Mouse (Mus musculus): ENCODE results near the gene Nos1ap. TPM values are rescaled to one million over a fixed set of nuclear protein-coding genes. Genes with fewer than 3 reads are reported as not detected.

The Nos1ap gene
- polyA plus RNA-seq, 1 experiment from 2014 or later, result 13.0 TPM

GRCm38 (mm10) chr1:170522891-170523290, 66.8 kb downstream of the Nos1ap start:
- H3K27ac ChIP-seq (replicated peaks; ENCODE audit: low read depth, low read length), result no peak overlapping the region
- no peak overlapping the region for H3K9ac ChIP-seq (replicated peaks; ENCODE audit: low read length)
- H3K9me3 ChIP-seq (ENCODE audit: control insufficient read depth, low read length), result no peaks in the 10 kb centered on the region
- H3K4me2 ChIP-seq (ENCODE audit: low read length), result no peak overlapping the region
- H3K27me3 ChIP-seq (ENCODE audit: control insufficient read depth, insufficient read depth, low read length), result no peaks in the 10 kb centered on the region
- no peaks in the 10 kb centered on the region for H3K36me3 ChIP-seq (ENCODE audit: control insufficient read depth, insufficient read depth, low read length)
- 65% methylated on average over 5 of the region's 5 CpGs for WGBS
- H3K4me3 ChIP-seq (replicated peaks; ENCODE audit: low read depth, low read length), result no peak overlapping the region
- no peak for ATAC-seq (ENCODE audit: low FRiP score, low TSS enrichment)
- 0 out of 2 replicates have a peak, but pooled peaks cover 5% of the 10 kb centered on the region for H3K4me1 ChIP-seq (ENCODE audit: control insufficient read depth, insufficient read depth, low read length)
- no peak for DNase-seq

GRCm38 (mm10) chr1:170521520-170522205, 68.0 kb downstream of the Nos1ap start:
- 0 out of 2 replicates have a peak, but pooled peaks cover 5% of the 10 kb centered on the region for H3K4me1 ChIP-seq (ENCODE audit: control insufficient read depth, insufficient read depth, low read length)
- H3K4me2 ChIP-seq (ENCODE audit: low read length), result no peak overlapping the region
- no peak overlapping the region for H3K27ac ChIP-seq (replicated peaks; ENCODE audit: low read depth, low read length)
- ATAC-seq (ENCODE audit: low FRiP score, low TSS enrichment) (no peak), DNase-seq (peak; percentile 14)
- H3K9me3 ChIP-seq (ENCODE audit: control insufficient read depth, low read length), result no peaks in the 10 kb centered on the region
- H3K9ac ChIP-seq (replicated peaks; ENCODE audit: low read length), result no peak overlapping the region
- no peak overlapping the region for H3K4me3 ChIP-seq (replicated peaks; ENCODE audit: low read depth, low read length)
- 42% methylated on average over 6 of the region's 6 CpGs for WGBS
- H3K27me3 ChIP-seq (ENCODE audit: control insufficient read depth, insufficient read depth, low read length), result no peaks in the 10 kb centered on the region
- no peaks in the 10 kb centered on the region for H3K36me3 ChIP-seq (ENCODE audit: control insufficient read depth, insufficient read depth, low read length)

- Histone ChIP-seq H3K36me3 (ENCODE audit: control insufficient read depth, insufficient read depth, low read length) (no peaks in the 10 kb centered on the region), H3K9ac (replicated peaks; ENCODE audit: low read length) (no peak overlapping the region), H3K4me2 (ENCODE audit: low read length) (no peak overlapping the region), H3K4me3 (replicated peaks; ENCODE audit: low read depth, low read length) (no peak overlapping the region), H3K9me3 (ENCODE audit: control insufficient read depth, low read length) (no peaks in the 10 kb centered on the region), H3K4me1 (ENCODE audit: control insufficient read depth, insufficient read depth, low read length) (0 out of 2 replicates have a peak, but pooled peaks cover 5% of the 10 kb centered on the region), H3K27ac (replicated peaks; ENCODE audit: low read depth, low read length) (no peak overlapping the region), H3K27me3 (ENCODE audit: control insufficient read depth, insufficient read depth, low read length) (no peaks in the 10 kb centered on the region)
- no peak for DNase-seq
- 97% methylated on average over 4 of the region's 4 CpGs for WGBS
- no peak for ATAC-seq (ENCODE audit: low FRiP score, low TSS enrichment)
These were observed 69.5 kb downstream of the Nos1ap start for GRCm38 (mm10) chr1:170520206-170520605.

- Histone ChIP-seq H3K4me1 (ENCODE audit: control insufficient read depth, insufficient read depth, low read length) (0 out of 2 replicates have a peak, but pooled peaks cover 5% of the 10 kb centered on the region), H3K27ac (replicated peaks; ENCODE audit: low read depth, low read length) (no peak overlapping the region), H3K36me3 (ENCODE audit: control insufficient read depth, insufficient read depth, low read length) (no peaks in the 10 kb centered on the region), H3K9me3 (ENCODE audit: control insufficient read depth, low read length) (no peaks in the 10 kb centered on the region), H3K4me2 (ENCODE audit: low read length) (no peak overlapping the region), H3K9ac (replicated peaks; ENCODE audit: low read length) (no peak overlapping the region), H3K27me3 (ENCODE audit: control insufficient read depth, insufficient read depth, low read length) (no peaks in the 10 kb centered on the region), H3K4me3 (replicated peaks; ENCODE audit: low read depth, low read length) (no peak overlapping the region)
- WGBS, result 95% methylated on average over 7 of the region's 7 CpGs
- ATAC-seq (ENCODE audit: low FRiP score, low TSS enrichment) (no peak), DNase-seq (no peak)
These were observed 70.0 kb downstream of the Nos1ap start for GRCm38 (mm10) chr1:170519631-170520030.

GRCm38 (mm10) chr1:170516182-170516581, 73.5 kb downstream of the Nos1ap start:
- Histone ChIP-seq H3K27me3 (ENCODE audit: control insufficient read depth, insufficient read depth, low read length) (no peaks in the 10 kb centered on the region), H3K4me1 (ENCODE audit: control insufficient read depth, insufficient read depth, low read length) (no peaks in the 10 kb centered on the region), H3K4me3 (replicated peaks; ENCODE audit: low read depth, low read length) (no peak overlapping the region), H3K27ac (replicated peaks; ENCODE audit: low read depth, low read length) (no peak overlapping the region), H3K9ac (replicated peaks; ENCODE audit: low read length) (no peak overlapping the region), H3K9me3 (ENCODE audit: control insufficient read depth, low read length) (no peaks in the 10 kb centered on the region), H3K36me3 (ENCODE audit: control insufficient read depth, insufficient read depth, low read length) (no peaks in the 10 kb centered on the region), H3K4me2 (ENCODE audit: low read length) (no peak overlapping the region)
- ATAC-seq (ENCODE audit: low FRiP score, low TSS enrichment), result no peak
- no peak for DNase-seq
- WGBS, result 85% methylated on average over 6 of the region's 6 CpGs

- H3K9ac ChIP-seq (replicated peaks; ENCODE audit: low read length), result no peak overlapping the region
- H3K36me3 ChIP-seq (ENCODE audit: control insufficient read depth, insufficient read depth, low read length), result no peaks in the 10 kb centered on the region
- H3K4me2 ChIP-seq (ENCODE audit: low read length), result no peak overlapping the region
- no peak overlapping the region for H3K4me3 ChIP-seq (replicated peaks; ENCODE audit: low read depth, low read length)
- DNase-seq (no peak), ATAC-seq (ENCODE audit: low FRiP score, low TSS enrichment) (no peak)
- H3K27me3 ChIP-seq (ENCODE audit: control insufficient read depth, insufficient read depth, low read length), result no peaks in the 10 kb centered on the region
- WGBS, result 73% methylated on average over 1 of the region's 1 CpGs
- H3K4me1 ChIP-seq (ENCODE audit: control insufficient read depth, insufficient read depth, low read length), result no peaks in the 10 kb centered on the region
- H3K9me3 ChIP-seq (ENCODE audit: control insufficient read depth, low read length), result no peaks in the 10 kb centered on the region
- no peak overlapping the region for H3K27ac ChIP-seq (replicated peaks; ENCODE audit: low read depth, low read length)
These were observed 74.2 kb downstream of the Nos1ap start for GRCm38 (mm10) chr1:170515455-170515854.

- no peaks in the 10 kb centered on the region for H3K9me3 ChIP-seq (ENCODE audit: control insufficient read depth, low read length)
- no peak overlapping the region for H3K9ac ChIP-seq (replicated peaks; ENCODE audit: low read length)
- WGBS, result 44% methylated on average over 12 of the region's 12 CpGs
- no peak overlapping the region for H3K4me3 ChIP-seq (replicated peaks; ENCODE audit: low read depth, low read length)
- no peaks in the 10 kb centered on the region for H3K36me3 ChIP-seq (ENCODE audit: control insufficient read depth, insufficient read depth, low read length)
- ATAC-seq (ENCODE audit: low FRiP score, low TSS enrichment) (no peak), DNase-seq (no peak)
- H3K4me1 ChIP-seq (ENCODE audit: control insufficient read depth, insufficient read depth, low read length), result no peaks in the 10 kb centered on the region
- H3K4me2 ChIP-seq (ENCODE audit: low read length), result no peak overlapping the region
- no peak overlapping the region for H3K27ac ChIP-seq (replicated peaks; ENCODE audit: low read depth, low read length)
- no peaks in the 10 kb centered on the region for H3K27me3 ChIP-seq (ENCODE audit: control insufficient read depth, insufficient read depth, low read length)
These were observed 75.4 kb downstream of the Nos1ap start for GRCm38 (mm10) chr1:170514226-170514625.

GRCm38 (mm10) chr1:170512429-170513097, 77.1 kb downstream of the Nos1ap start:
- Histone ChIP-seq H3K9me3 (ENCODE audit: control insufficient read depth, low read length) (no peaks in the 10 kb centered on the region), H3K27me3 (ENCODE audit: control insufficient read depth, insufficient read depth, low read length) (no peaks in the 10 kb centered on the region), H3K9ac (replicated peaks; ENCODE audit: low read length) (no peak overlapping the region), H3K4me3 (replicated peaks; ENCODE audit: low read depth, low read length) (no peak overlapping the region), H3K36me3 (ENCODE audit: control insufficient read depth, insufficient read depth, low read length) (no peaks in the 10 kb centered on the region), H3K4me1 (ENCODE audit: control insufficient read depth, insufficient read depth, low read length) (no peaks in the 10 kb centered on the region), H3K4me2 (ENCODE audit: low read length) (no peak overlapping the region), H3K27ac (replicated peaks; ENCODE audit: low read depth, low read length) (no peak overlapping the region)
- DNase-seq (peak; percentile 10), ATAC-seq (ENCODE audit: low FRiP score, low TSS enrichment) (no peak)
- WGBS, result 71% methylated on average over 3 of the region's 3 CpGs
